Mouse (Mus musculus) cerebellum, postnatal 4 days (tissue): ENCODE data around the gene Pgd.
A peak's percentile ranks its signal among the peaks of the same experiment; 100 is the strongest.

ENCODE experiments used
- DNase-seq, 2 experiments: peaks; one replicate each; pipeline ENCODE4 v3.0.0; 2022; ENCODE audit warnings: low spot score in 2 of 2, mixed read lengths in 1 of 2

Pgd gene

GRCm38 (mm10) chr4:149168016-149168415 is 1.4 kb upstream of the Pgd start:
- DNase-seq = no peak

GRCm38 (mm10) chr4:149166957-149167611 is 513 bp upstream of the Pgd start:
- DNase-seq = no peak

- DNase-seq = no peak
These were observed 2.4 kb downstream of the Pgd start for GRCm38 (mm10) chr4:149164150-149164549.

GRCm38 (mm10) chr4:149163196-149163595 is 3.4 kb downstream of the Pgd start:
- DNase-seq = no peak

- DNase-seq = no peak
These were observed 5.4 kb downstream of the Pgd start for GRCm38 (mm10) chr4:149161166-149161565.

GRCm38 (mm10) chr4:149159891-149160290 is 6.7 kb downstream of the Pgd start:
- DNase-seq = no peak

GRCm38 (mm10) chr4:149159203-149159602 is 7.4 kb downstream of the Pgd start:
- no peak for DNase-seq

- DNase-seq = no peak
These were observed 9.1 kb downstream of the Pgd start for GRCm38 (mm10) chr4:149157415-149157973.

GRCm38 (mm10) chr4:149155711-149156110 is 10.9 kb downstream of the Pgd start:
- no peak for DNase-seq

- no peak for DNase-seq
These were observed 11.7 kb downstream of the Pgd start for GRCm38 (mm10) chr4:149154859-149155258.

- no peak for DNase-seq
These were observed 15.8 kb downstream of the Pgd start for GRCm38 (mm10) chr4:149150721-149151120.

- no peak for DNase-seq
These were observed 16.3 kb downstream of the Pgd start for GRCm38 (mm10) chr4:149150256-149150655.

- DNase-seq = no peak
These were observed 17.0 kb downstream of the Pgd start for GRCm38 (mm10) chr4:149149611-149150010.

- DNase-seq = no peak
These were observed 17.4 kb downstream of the Pgd start for GRCm38 (mm10) chr4:149149196-149149595.

GRCm38 (mm10) chr4:149148084-149148483 is 18.5 kb downstream of the Pgd start:
- no peak for DNase-seq

- DNase-seq = no peak
These were observed 19.0 kb downstream of the Pgd start for GRCm38 (mm10) chr4:149147528-149147927.

- DNase-seq = no peak
These were observed 21.4 kb downstream of the Pgd start for GRCm38 (mm10) chr4:149145151-149145550.

GRCm38 (mm10) chr4:149144459-149144858 is 22.1 kb downstream of the Pgd start:
- DNase-seq = peak; percentile 70 to 81

- DNase-seq = no peak
These were observed 23.0 kb downstream of the Pgd start for GRCm38 (mm10) chr4:149143594-149143993.

- no peak for DNase-seq
These were observed 28.1 kb downstream of the Pgd start for GRCm38 (mm10) chr4:149138515-149138914.

GRCm38 (mm10) chr4:149136982-149137770 is 29.4 kb downstream of the Pgd start, which contains the start of gene Cenps:
Gene Cenps, minus strand, starts transcription at chr4:149137629.
- DNase-seq = peak; percentile 87 to 96

- DNase-seq = peak in 1 of 2 experiments; percentile 15
These were observed 30.3 kb downstream of the Pgd start for GRCm38 (mm10) chr4:149136116-149136850.
